Mouse (Mus musculus) liver, embryonic 13.5 days (tissue): Measurements from ENCODE around the gene Taf10. TPM values are rescaled to one million over a fixed set of nuclear protein-coding genes. Genes with fewer than 3 reads are reported as not detected.
A peak's percentile ranks its signal among the peaks of the same experiment; 100 is the strongest.

Experiments
- ATAC-seq: fragments of 200-750 bp; cut with Nextera tagmentation; 2 replicates; pipeline ENCODE4 v1.8.0; 2017; ENCODE audit warnings: low read depth, mild to moderate bottlenecking, moderate number of reproducible peaks, moderate library complexity
- DNase-seq: peaks from one replicate; pipeline ENCODE4 v3.0.0; 2022
- H3K27ac ChIP-seq: fragments of 300-500 bp; sonication (generic); 2 replicates; pipeline ENCODE4 v1.5.1; 2015; ENCODE audit warnings: moderate library complexity, mild to moderate bottlenecking, inconsistent platforms
- H3K27me3 ChIP-seq: fragments of 300-500 bp; sonication (generic); 2 replicates; pipeline ENCODE4 v1.6.1; 2015; ENCODE audit warnings: mild to moderate bottlenecking, inconsistent platforms
- H3K36me3 ChIP-seq: fragments of 300-500 bp; sonication (generic); 2 replicates; pipeline ENCODE4 v1.6.1; 2015; ENCODE audit warnings: mild to moderate bottlenecking, inconsistent platforms
- H3K4me1 ChIP-seq: fragments of 300-500 bp; sonication (generic); replicated peaks from 2 replicates; pipeline ENCODE4 v1.6.1; 2015; ENCODE audit warnings: inconsistent platforms
- H3K4me2 ChIP-seq: fragments of 300-500 bp; sonication (generic); 2 replicates; pipeline ENCODE4 v1.6.1; 2015; ENCODE audit warnings: inconsistent platforms, mild to moderate bottlenecking, moderate library complexity
- H3K4me3 ChIP-seq: fragments of 300-500 bp; sonication (generic); replicated peaks from 2 replicates; pipeline ENCODE4 v1.5.1; 2015; ENCODE audit warnings: mild to moderate bottlenecking, inconsistent platforms
- H3K9ac ChIP-seq: fragments of 300-500 bp; sonication (generic); 2 replicates; pipeline ENCODE4 v1.6.1; 2015; ENCODE audit warnings: mild to moderate bottlenecking, inconsistent platforms
- H3K9me3 ChIP-seq: fragments of 300-500 bp; sonication (generic); replicated peaks from 2 replicates; pipeline ENCODE4 v1.6.1; 2016; ENCODE audit warnings: inconsistent platforms
- WGBS: fragments of 180-500 bp; shearing (Covaris S2); methylation state at CpG from one replicate; pipeline ENCODE4 v1.1.7; 2015; ENCODE audit not compliant: insufficient replicate concordance; 5-methylcytosine and 5-hydroxymethylcytosine counted together
- polyA plus RNA-seq: library from polyadenylated mRNA; unstranded; fragments of >200 nt; fragmentation: Nextera tagmentation; extraction: Ambion mirVana; gene quantifications from 2 replicates; pipeline ENCODE4 v1.2.1, GENCODE M21; 2015

The Taf10 gene
- 130 and 158 TPM in 2 replicates for polyA plus RNA-seq

- no peaks in the 10 kb centered on the region for H3K9me3 ChIP-seq
- peak within 1 kb of the TSS; percentile 84 for H3K27ac ChIP-seq
- DNase-seq, result peak; percentile 89
- peak; percentile 99 for ATAC-seq
- H3K36me3 ChIP-seq, result peaks cover 67% of the 10 kb centered on the region
- WGBS, result under 1% methylated on average over 65 of the region's 67 CpGs
- peak within 1 kb of the TSS; percentile 88 for H3K9ac ChIP-seq
- peak within 1 kb of the TSS; percentile 89 for H3K4me2 ChIP-seq
- H3K4me3 ChIP-seq, result peak within 1 kb of the TSS; percentile 81
- H3K27me3 ChIP-seq, result no peaks in the 10 kb centered on the region
- H3K4me1 ChIP-seq, result peaks cover 39% of the 10 kb centered on the region
Measured at GRCm38 (mm10) chr7:105743926-105744590, at the start of gene Taf10. Gene Taf10 (minus strand): TSS chr7:105744361.

- Histone ChIP-seq H3K4me3 (no peak overlapping the region), H3K9me3 (no peaks in the 10 kb centered on the region), H3K9ac (no peak overlapping the region), H3K4me2 (no peak overlapping the region), H3K36me3 (no peaks in the 10 kb centered on the region), H3K27ac (no peak overlapping the region), H3K4me1 (no peaks in the 10 kb centered on the region), H3K27me3 (peaks cover 32% of the 10 kb centered on the region)
- 78% methylated on average over 7 of the region's 7 CpGs for WGBS
- no peak for ATAC-seq
- DNase-seq, result no peak
Measured at GRCm38 (mm10) chr7:105793701-105794100, 49.5 kb upstream of the Taf10 start.

- Histone ChIP-seq H3K4me2 (no peak overlapping the region), H3K36me3 (no peaks in the 10 kb centered on the region), H3K27me3 (peaks cover 57% of the 10 kb centered on the region), H3K4me3 (no peak overlapping the region), H3K9me3 (no peaks in the 10 kb centered on the region), H3K4me1 (no peaks in the 10 kb centered on the region), H3K27ac (no peak overlapping the region), H3K9ac (no peak overlapping the region)
- 54% methylated on average over 1 of the region's 1 CpGs for WGBS
- DNase-seq (no peak), ATAC-seq (no peak)
Measured at GRCm38 (mm10) chr7:105791147-105791546, 47.0 kb upstream of the Taf10 start.

GRCm38 (mm10) chr7:105787285-105788140 is 43.4 kb upstream of the Taf10 start, which contains the start of gene Dchs1:
Gene Dchs1 (minus strand): TSS chr7:105787654.
- peak; percentile 45 for ATAC-seq
- DNase-seq, result no peak
- Histone ChIP-seq H3K4me1 (no peaks in the 10 kb centered on the region), H3K4me3 (peak within 1 kb of the TSS; percentile 52), H3K9ac (peak within 1 kb of the TSS; percentile 63), H3K27me3 (peaks cover 90% of the 10 kb centered on the region), H3K9me3 (no peaks in the 10 kb centered on the region), H3K36me3 (no peaks in the 10 kb centered on the region), H3K27ac (no peak within 1 kb of the TSS; the same call in 1 of the 2 replicates), H3K4me2 (peak within 1 kb of the TSS; percentile 52)
- under 1% methylated on average over 55 of the region's 97 CpGs for WGBS

GRCm38 (mm10) chr7:105786506-105787284 is 42.5 kb upstream of the Taf10 start:
- Histone ChIP-seq H3K4me1 (no peaks in the 10 kb centered on the region), H3K36me3 (no peaks in the 10 kb centered on the region), H3K4me3 (peak overlapping the region; percentile 52), H3K9ac (peak overlapping the region; percentile 63), H3K4me2 (peak overlapping the region; percentile 52), H3K27me3 (peaks cover 89% of the 10 kb centered on the region), H3K9me3 (no peaks in the 10 kb centered on the region), H3K27ac (no peak overlapping the region)
- peak; percentile 20; the same call in 1 of the 2 replicates for ATAC-seq
- DNase-seq, result no peak
- 15% methylated on average over 20 of the region's 20 CpGs for WGBS

- DNase-seq, result no peak
- Histone ChIP-seq H3K36me3 (no peaks in the 10 kb centered on the region), H3K4me3 (no peak overlapping the region), H3K27ac (no peak overlapping the region), H3K4me1 (no peaks in the 10 kb centered on the region), H3K9ac (no peak overlapping the region), H3K4me2 (no peak overlapping the region), H3K9me3 (no peaks in the 10 kb centered on the region), H3K27me3 (peaks cover 70% of the 10 kb centered on the region)
- ATAC-seq, result no peak
- 25% methylated on average over 4 of the region's 4 CpGs for WGBS
Measured at GRCm38 (mm10) chr7:105784556-105784955, 40.4 kb upstream of the Taf10 start.

GRCm38 (mm10) chr7:105783861-105784260 is 39.7 kb upstream of the Taf10 start:
- 39% methylated on average over 4 of the region's 4 CpGs for WGBS
- Histone ChIP-seq H3K4me3 (no peak overlapping the region), H3K27me3 (peaks cover 63% of the 10 kb centered on the region), H3K4me2 (no peak overlapping the region), H3K27ac (no peak overlapping the region), H3K4me1 (peaks cover 5% of the 10 kb centered on the region; the same call in 1 of the 2 replicates), H3K9ac (no peak overlapping the region), H3K9me3 (no peaks in the 10 kb centered on the region), H3K36me3 (no peaks in the 10 kb centered on the region)
- DNase-seq, result no peak
- no peak for ATAC-seq

GRCm38 (mm10) chr7:105778553-105779265 is 34.5 kb upstream of the Taf10 start:
- no peaks in the 10 kb centered on the region for H3K9me3 ChIP-seq
- H3K4me2 ChIP-seq, result 0 out of 2 replicates have a peak overlapping the region, but pooled peaks have one; percentile 0
- no peaks in the 10 kb centered on the region for H3K36me3 ChIP-seq
- WGBS, result 17% methylated on average over 4 of the region's 4 CpGs
- peaks cover 23% of the 10 kb centered on the region for H3K4me1 ChIP-seq
- H3K27ac ChIP-seq, result peak overlapping the region; percentile 65
- H3K9ac ChIP-seq, result no peak overlapping the region; the same call in 1 of the 2 replicates
- ATAC-seq (peak; percentile 69), DNase-seq (no peak)
- H3K27me3 ChIP-seq, result peaks cover 13% of the 10 kb centered on the region
- H3K4me3 ChIP-seq, result no peak overlapping the region

- no peak overlapping the region for H3K9ac ChIP-seq
Measured at GRCm38 (mm10) chr7:105777797-105778552, 33.8 kb upstream of the Taf10 start.

GRCm38 (mm10) chr7:105777316-105777715 is 33.2 kb upstream of the Taf10 start:
- ATAC-seq (no peak), DNase-seq (no peak)
- Histone ChIP-seq H3K4me2 (no peak overlapping the region), H3K27me3 (peaks cover 3% of the 10 kb centered on the region; the same call in 1 of the 2 replicates), H3K9me3 (no peaks in the 10 kb centered on the region), H3K27ac (no peak overlapping the region), H3K4me3 (no peak overlapping the region), H3K4me1 (peaks cover 23% of the 10 kb centered on the region), H3K36me3 (no peaks in the 10 kb centered on the region), H3K9ac (no peak overlapping the region)
- whole genome bisulfite sequencing, result 63% methylated on average over 1 of the region's 1 CpGs

More at GRCm38 (mm10) chr7:105777797-105778552, 33.8 kb upstream of the Taf10 start:
- no peaks in the 10 kb centered on the region for H3K9me3 ChIP-seq
- no peak for DNase-seq
- H3K4me1 ChIP-seq, result peaks cover 23% of the 10 kb centered on the region
- H3K27me3 ChIP-seq, result peaks cover 6% of the 10 kb centered on the region
- H3K4me3 ChIP-seq, result no peak overlapping the region
- ATAC-seq, result peak; percentile 25; the same call in 1 of the 2 replicates
- peak overlapping the region; percentile 23; the same call in 1 of the 2 replicates for H3K4me2 ChIP-seq
- H3K36me3 ChIP-seq, result no peaks in the 10 kb centered on the region
- peak overlapping the region; percentile 65 for H3K27ac ChIP-seq
- 30% methylated on average over 13 of the region's 13 CpGs for WGBS
